Mouse (Mus musculus) heart, embryonic 10.5 days (tissue): ENCODE data around the gene Magi2. TPM values are rescaled to one million over a fixed set of nuclear protein-coding genes. Genes with fewer than 3 reads are reported as not detected.

ENCODE experiments used
- DNase-seq: peaks from one replicate; pipeline ENCODE4 v3.0.0-alpha.2; 2017; ENCODE audit warnings: low spot score
- H3K27ac ChIP-seq: fragments of 300-500 bp; sonication (generic); 2 replicates; pipeline ENCODE4 v1.5.1; 2016; ENCODE audit warnings: mild to moderate bottlenecking
- H3K27me3 ChIP-seq: fragments of 300-500 bp; sonication (generic); 2 replicates; pipeline ENCODE4 v1.6.1; 2016; ENCODE audit warnings: mild to moderate bottlenecking; ENCODE audit not compliant: poor library complexity, insufficient read depth, severe bottlenecking
- H3K36me3 ChIP-seq: fragments of 300-500 bp; sonication (generic); 2 replicates; pipeline ENCODE4 v1.6.1; 2016; ENCODE audit warnings: mild to moderate bottlenecking, moderate library complexity
- H3K4me1 ChIP-seq: fragments of 300-500 bp; sonication (generic); 2 replicates; pipeline ENCODE4 v1.6.1; 2016; ENCODE audit warnings: mild to moderate bottlenecking
- H3K4me3 ChIP-seq: fragments of 300-500 bp; sonication (generic); 2 replicates; pipeline ENCODE4 v1.5.1; 2016; ENCODE audit warnings: mild to moderate bottlenecking, moderate library complexity
- H3K9me3 ChIP-seq: fragments of 300-500 bp; sonication (generic); 2 replicates; pipeline ENCODE4 v1.6.1; 2016; ENCODE audit warnings: mild to moderate bottlenecking, moderate library complexity
- WGBS: fragments of 180-500 bp; shearing (Covaris S2); methylation state at CpG from one replicate; pipeline ENCODE4 v1.1.7; 2016; 5-methylcytosine and 5-hydroxymethylcytosine counted together
- polyA plus RNA-seq: library from polyadenylated mRNA; unstranded; fragments of >200 nt; fragmentation: Nextera tagmentation; extraction: Ambion mirVana; gene quantifications from 2 replicates; pipeline ENCODE4 v1.2.1, GENCODE M21; 2016

Magi2 gene
- polyA plus RNA-seq, 1 experiment from 2014 or later, result 1.8 TPM

DNA sequence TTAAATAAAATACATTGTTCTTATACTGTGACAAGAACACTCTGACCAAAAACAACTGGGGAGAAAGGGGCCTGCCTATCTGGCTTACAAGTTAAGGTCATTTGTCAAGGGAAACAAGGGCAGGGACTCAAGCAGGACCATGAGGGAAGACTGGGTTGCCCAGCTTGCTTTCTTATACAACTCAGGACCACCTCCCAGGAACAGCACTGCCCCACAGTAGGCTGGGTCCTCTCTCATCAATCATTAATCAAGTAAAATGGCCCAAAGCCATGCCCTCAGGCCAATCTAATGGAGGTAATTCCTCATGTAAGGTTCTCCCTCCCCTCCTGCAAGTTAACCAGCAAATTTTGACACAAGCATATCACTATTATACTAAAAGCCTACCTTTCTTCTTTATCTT lies 1349.4 kb downstream of the Magi2 start:
- no peak overlapping the region for H3K4me3 ChIP-seq
- no peak overlapping the region for H3K27ac ChIP-seq
- H3K27me3 ChIP-seq, result no peaks in the 10 kb centered on the region
- H3K4me1 ChIP-seq, result no peaks in the 10 kb centered on the region
- H3K9me3 ChIP-seq, result no peaks in the 10 kb centered on the region
- DNase-seq, result no peak
- no peaks in the 10 kb centered on the region for H3K36me3 ChIP-seq

DNA sequence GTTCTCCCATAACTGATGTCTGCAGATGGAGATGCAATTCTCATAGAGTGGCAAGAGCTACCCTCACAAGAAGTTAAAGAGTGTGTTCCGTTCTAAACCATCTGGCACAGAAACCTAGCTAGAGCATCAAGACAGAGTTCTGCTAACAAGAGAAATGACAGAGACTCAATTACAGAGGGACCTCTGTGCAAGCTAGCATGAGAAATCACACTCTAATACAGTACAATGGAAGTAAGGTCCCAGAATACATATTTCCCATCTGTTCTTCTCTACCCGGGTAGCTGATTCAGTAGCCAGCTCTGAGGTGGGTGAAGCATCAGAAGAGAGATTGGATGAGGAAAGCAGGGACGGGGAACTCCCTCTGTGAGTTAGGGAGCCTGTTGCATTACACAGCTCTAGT lies 1351.8 kb downstream of the Magi2 start:
- no peak overlapping the region for H3K4me3 ChIP-seq
- no peak overlapping the region for H3K27ac ChIP-seq
- no peaks in the 10 kb centered on the region for H3K9me3 ChIP-seq
- H3K36me3 ChIP-seq, result no peaks in the 10 kb centered on the region
- no peaks in the 10 kb centered on the region for H3K4me1 ChIP-seq
- 85% methylated on average over 3 of the region's 3 CpGs for WGBS
- no peak for DNase-seq
- no peaks in the 10 kb centered on the region for H3K27me3 ChIP-seq

DNA sequence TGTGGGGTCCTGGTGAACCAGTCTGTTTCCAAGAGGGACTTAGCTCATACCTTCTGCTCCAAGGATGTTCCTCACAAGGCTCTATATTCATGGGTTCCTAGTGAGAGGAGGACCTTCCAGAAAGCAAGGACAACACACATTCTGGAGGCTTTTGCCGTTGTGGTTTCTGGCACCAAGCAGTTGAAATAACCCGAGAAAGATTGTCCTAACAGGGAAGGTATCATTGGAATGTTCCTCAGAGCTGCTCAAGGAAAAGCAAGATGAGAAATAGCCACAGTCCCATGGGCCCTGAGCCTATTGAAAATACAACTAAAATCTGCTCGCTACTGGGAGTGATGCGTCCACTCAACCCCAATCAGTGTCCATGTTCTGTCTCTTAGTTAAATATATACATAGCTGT lies 1353.8 kb downstream of the Magi2 start:
- no peaks in the 10 kb centered on the region for H3K9me3 ChIP-seq
- no peaks in the 10 kb centered on the region for H3K36me3 ChIP-seq
- 89% methylated on average over 4 of the region's 4 CpGs for WGBS
- no peaks in the 10 kb centered on the region for H3K4me1 ChIP-seq
- H3K27me3 ChIP-seq, result no peaks in the 10 kb centered on the region
- no peak overlapping the region for H3K27ac ChIP-seq
- DNase-seq, result no peak
- H3K4me3 ChIP-seq, result no peak overlapping the region

DNA sequence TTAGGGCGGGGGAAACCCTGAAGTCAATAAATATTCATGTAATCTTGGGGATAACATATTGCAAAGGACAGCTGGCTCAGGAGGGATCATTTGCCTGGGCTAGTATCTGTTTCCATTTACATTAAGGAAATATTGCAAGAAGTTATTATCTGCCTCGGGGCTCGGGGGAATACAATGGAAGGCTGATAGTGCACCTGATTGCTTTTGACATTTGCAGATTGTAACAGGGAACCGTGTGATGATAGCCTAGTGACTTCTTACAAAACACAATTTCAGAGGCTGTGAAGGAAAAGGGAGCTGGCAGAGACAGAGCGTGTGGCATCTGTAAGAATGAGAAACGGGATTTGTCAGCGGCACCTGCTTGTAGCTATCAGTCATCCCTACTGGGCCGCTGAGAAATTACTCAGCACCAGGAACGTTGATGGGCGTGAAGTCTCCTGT lies 1356.2 kb downstream of the Magi2 start:
- no peak for DNase-seq
- H3K9me3 ChIP-seq, result no peaks in the 10 kb centered on the region

DNA sequence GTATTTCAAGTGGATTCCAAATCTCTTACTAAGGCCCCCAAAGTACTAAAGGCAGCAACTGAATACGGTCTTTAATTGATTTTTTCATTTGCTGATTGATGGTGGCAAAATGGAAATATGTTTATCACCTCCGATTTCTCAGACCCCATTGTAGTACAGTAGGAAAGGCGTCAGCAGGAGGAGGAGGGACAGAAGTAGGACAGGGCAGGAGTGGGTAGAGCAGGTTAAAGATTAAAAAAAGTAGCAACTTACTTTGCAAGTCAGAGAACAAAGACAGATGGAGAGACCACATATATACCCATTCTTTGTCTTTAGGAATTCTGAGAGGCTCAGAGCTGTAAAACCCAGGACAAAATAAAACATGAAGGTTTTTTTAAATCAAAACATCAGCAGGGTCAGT lies 1356.8 kb downstream of the Magi2 start:
- Histone ChIP-seq H3K4me1 (no peaks in the 10 kb centered on the region), H3K9me3 (no peaks in the 10 kb centered on the region), H3K4me3 (no peak overlapping the region), H3K27me3 (no peaks in the 10 kb centered on the region), H3K27ac (no peak overlapping the region), H3K36me3 (no peaks in the 10 kb centered on the region)
- 61% methylated on average over 3 of the region's 3 CpGs for WGBS
- DNase-seq, result no peak

More for the DNA sequence above, 1356.2 kb downstream of the Magi2 start:
- H3K4me3 ChIP-seq, result no peak overlapping the region
- H3K27me3 ChIP-seq, result no peaks in the 10 kb centered on the region
- no peaks in the 10 kb centered on the region for H3K36me3 ChIP-seq
- H3K4me1 ChIP-seq, result no peaks in the 10 kb centered on the region
- 39% methylated on average over 10 of the region's 10 CpGs for WGBS
- H3K27ac ChIP-seq, result no peak overlapping the region

DNA sequence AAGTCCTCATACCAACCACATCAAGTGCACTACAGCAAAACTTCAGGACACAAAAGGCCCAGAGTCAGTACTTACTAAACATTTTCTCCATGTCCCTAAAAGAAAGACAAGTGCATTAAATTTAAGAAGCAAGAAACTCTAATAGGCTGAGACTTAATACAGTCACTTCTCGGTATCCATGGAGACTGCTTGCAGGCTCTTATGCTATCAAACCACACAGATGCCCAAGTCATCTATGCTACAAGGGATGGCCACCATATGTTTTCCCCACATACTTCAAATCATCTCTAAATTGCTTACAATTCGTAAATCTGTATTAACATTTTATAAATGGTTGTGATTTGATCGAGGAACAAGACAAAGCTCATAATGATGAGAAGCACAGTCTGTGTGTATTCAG lies 1357.9 kb downstream of the Magi2 start:
- no peak overlapping the region for H3K27ac ChIP-seq
- no peak for DNase-seq
- no peaks in the 10 kb centered on the region for H3K36me3 ChIP-seq
- 85% methylated on average over 3 of the region's 3 CpGs for WGBS
- H3K4me3 ChIP-seq, result no peak overlapping the region
- H3K4me1 ChIP-seq, result no peaks in the 10 kb centered on the region
- H3K9me3 ChIP-seq, result no peaks in the 10 kb centered on the region
- H3K27me3 ChIP-seq, result no peaks in the 10 kb centered on the region

DNA sequence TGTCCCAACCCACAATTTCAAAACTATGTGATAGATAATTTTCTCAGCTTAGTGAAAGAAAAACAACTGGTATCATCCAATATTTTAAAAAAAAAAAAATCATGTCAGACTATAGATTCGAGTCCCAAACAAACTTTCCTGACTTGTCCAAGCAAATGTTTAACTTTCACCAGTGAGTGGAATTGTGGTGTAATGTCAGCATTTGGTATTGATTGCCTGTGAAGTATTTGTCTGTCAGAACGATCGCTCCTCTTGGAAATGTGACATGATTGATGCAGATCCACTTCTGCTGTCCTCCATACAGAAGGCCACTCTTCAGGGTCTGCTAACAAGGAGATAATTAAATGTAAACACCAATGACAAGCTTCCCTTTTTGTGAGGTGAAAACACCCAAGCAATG lies 1362.9 kb downstream of the Magi2 start:
- Histone ChIP-seq H3K27me3 (no peaks in the 10 kb centered on the region), H3K4me1 (no peaks in the 10 kb centered on the region), H3K36me3 (no peaks in the 10 kb centered on the region), H3K9me3 (no peaks in the 10 kb centered on the region), H3K27ac (no peak overlapping the region), H3K4me3 (no peak overlapping the region)
- DNase-seq, result no peak
- 58% methylated on average over 3 of the region's 3 CpGs for WGBS

DNA sequence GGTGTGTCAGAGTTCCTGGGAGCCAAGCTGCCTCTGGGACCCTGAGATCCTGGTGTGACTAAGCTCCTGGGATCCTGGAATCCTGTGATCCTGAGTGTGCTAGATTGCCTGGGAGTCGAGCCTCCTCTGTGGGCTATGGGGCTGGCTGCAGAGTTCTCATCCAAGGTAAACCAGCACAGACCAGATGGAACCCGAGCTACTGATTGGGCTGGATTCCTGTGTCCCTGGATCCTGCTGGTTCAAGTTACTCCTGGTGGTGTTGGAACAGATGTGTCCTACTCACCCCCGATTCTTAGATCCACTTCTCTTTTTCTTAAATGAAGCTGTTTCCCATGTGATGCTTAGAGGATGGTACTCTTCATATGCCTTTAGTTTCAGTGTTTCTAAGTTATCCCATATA lies 1371.4 kb downstream of the Magi2 start:
- no peaks in the 10 kb centered on the region for H3K9me3 ChIP-seq
- no peak overlapping the region for H3K27ac ChIP-seq
- no peaks in the 10 kb centered on the region for H3K36me3 ChIP-seq
- WGBS, result 71% methylated on average over 3 of the region's 3 CpGs
- DNase-seq, result no peak
- H3K4me1 ChIP-seq, result no peaks in the 10 kb centered on the region
- no peak overlapping the region for H3K4me3 ChIP-seq
- H3K27me3 ChIP-seq, result no peaks in the 10 kb centered on the region

DNA sequence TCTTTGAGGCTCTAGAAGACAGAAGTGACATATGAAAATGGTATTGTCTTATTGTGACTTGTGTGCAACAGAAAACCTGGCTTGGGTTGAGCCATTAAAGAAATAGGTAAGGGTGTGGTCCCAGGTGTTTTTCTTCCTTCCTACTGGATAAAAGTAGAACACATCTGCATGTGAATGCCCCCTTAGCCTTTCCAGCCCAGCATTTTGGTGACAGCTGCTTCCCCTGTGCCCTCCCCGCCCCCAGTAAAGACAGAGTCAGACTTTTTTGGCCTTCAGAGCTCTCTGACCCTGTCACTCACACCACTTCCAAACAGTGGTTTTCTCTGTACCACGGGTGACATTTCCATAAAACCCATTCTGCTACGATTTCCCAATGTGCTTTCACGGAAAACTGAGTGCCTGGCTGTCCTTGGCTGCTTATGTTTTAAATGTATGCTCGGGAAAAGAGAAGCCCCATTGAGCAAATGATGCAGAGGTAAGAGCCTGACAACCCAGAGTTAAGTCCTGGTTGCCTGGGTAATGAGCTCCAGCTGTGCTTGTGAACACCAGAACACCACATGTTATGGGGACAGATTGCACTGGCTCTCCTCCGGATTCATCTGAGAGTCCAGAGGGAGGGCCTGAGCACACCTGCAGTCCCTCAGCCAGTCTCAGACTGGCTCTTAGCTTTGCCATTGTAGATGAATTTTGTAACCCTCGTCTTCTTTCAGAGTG lies 1377.1 kb downstream of the Magi2 start:
- no peaks in the 10 kb centered on the region for H3K9me3 ChIP-seq
- H3K4me3 ChIP-seq, result no peak overlapping the region
- H3K27me3 ChIP-seq, result no peaks in the 10 kb centered on the region
- DNase-seq, result no peak
- 45% methylated on average over 7 of the region's 7 CpGs for WGBS
- no peaks in the 10 kb centered on the region for H3K4me1 ChIP-seq
- H3K27ac ChIP-seq, result no peak overlapping the region
- no peaks in the 10 kb centered on the region for H3K36me3 ChIP-seq

DNA sequence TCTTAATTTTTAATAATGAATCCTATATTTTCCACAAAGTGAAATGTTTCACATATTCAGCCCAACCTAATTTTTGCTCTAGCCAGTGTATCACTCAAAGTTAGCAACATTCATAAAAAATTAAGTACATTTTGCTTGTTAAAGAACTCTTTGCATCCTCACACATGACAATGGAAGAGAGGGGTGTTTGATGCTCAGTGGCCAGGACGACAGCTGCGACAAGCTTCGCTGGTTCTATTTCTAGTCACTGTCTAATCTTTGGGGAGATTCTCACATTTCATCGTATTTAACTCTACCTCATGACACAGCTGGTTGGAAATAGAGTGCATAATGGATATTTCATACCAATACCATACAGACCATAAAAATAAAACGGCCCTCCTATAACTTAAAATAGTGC lies 1379.7 kb downstream of the Magi2 start:
- Histone ChIP-seq H3K27ac (no peak overlapping the region), H3K4me3 (no peak overlapping the region), H3K27me3 (no peaks in the 10 kb centered on the region), H3K9me3 (no peaks in the 10 kb centered on the region), H3K4me1 (no peaks in the 10 kb centered on the region), H3K36me3 (no peaks in the 10 kb centered on the region)
- 82% methylated on average over 5 of the region's 5 CpGs for WGBS
- DNase-seq, result no peak

DNA sequence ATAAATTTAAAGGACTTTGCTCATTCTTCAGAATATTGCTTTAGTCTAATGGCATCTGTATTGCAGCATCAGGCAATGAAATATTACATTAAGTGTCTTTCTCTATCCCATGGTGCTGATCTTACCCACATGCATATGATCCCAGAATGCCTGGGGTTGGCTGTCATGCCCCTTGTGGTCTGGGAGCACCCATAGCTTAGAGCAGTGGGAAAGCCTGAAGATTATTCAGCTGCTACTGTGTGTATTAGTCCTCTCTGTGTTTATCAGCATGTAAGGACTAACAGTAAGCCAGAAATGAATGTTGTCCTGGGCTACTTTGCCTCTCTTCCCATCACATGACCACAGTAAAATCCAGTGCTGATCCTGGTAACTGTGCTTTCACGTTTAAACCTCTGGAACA lies 1380.7 kb downstream of the Magi2 start:
- Histone ChIP-seq H3K36me3 (no peaks in the 10 kb centered on the region), H3K9me3 (no peaks in the 10 kb centered on the region), H3K27me3 (no peaks in the 10 kb centered on the region), H3K4me3 (no peak overlapping the region), H3K27ac (no peak overlapping the region), H3K4me1 (no peaks in the 10 kb centered on the region)
- 72% methylated on average over 1 of the region's 1 CpGs for WGBS
- DNase-seq, result no peak

DNA sequence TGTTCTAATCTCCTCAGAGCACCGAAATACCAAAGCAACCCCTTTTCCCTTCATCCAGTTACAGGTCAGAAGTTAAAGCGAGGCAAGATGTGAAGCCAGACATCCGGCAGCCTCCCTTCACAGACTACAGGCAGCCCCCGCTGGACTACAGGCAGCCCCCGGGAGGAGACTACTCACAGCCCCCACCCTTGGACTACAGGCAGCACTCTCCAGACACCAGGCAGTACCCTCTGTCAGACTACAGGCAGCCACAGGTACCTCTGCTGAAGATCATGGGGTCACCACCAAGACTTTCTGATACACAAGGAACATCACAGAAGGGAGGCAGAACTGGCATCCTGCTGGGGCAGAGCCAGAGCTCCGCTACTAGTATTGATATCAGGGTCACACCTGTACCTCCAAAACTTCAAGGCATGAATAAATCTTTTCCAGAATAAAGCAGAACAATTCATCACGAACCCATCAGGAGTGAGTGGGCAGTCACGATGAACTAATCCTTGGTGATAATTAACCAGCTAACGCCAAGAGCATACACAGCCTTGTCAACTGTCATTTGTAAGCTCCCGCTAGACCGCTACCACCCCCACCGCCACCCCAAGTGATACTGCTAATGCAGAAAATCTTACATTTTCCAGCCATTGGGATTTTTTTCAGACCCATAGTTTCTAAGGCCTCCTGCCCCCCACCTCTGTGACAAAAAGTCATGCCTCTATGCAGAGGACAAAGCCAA lies 1382.5 kb downstream of the Magi2 start:
- H3K4me3 ChIP-seq, result no peak overlapping the region
- no peak overlapping the region for H3K27ac ChIP-seq
- no peaks in the 10 kb centered on the region for H3K4me1 ChIP-seq

DNA sequence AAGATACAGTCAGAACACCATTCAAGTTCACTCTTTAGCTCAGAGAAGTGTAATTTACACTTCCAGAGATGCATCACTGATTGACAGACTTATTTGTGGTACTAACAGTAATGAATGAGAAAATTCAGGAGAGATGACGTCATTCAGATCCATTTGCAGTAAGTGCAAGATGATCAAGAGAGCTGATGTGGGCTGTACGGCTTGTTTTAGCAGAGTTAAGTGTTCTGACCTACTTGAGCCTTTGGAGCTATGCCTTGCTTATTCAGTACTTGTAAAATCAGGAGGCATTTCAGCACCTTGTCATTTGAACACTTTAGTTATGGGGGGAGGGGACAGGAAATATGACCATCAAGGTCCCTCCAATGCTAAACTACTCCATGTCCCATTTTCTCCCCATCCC lies 1383.8 kb downstream of the Magi2 start:
- no peaks in the 10 kb centered on the region for H3K36me3 ChIP-seq
- no peak for DNase-seq
- H3K27me3 ChIP-seq, result no peaks in the 10 kb centered on the region
- no peak overlapping the region for H3K4me3 ChIP-seq
- WGBS, result 58% methylated on average over 2 of the region's 2 CpGs
- no peak overlapping the region for H3K27ac ChIP-seq
- H3K9me3 ChIP-seq, result no peaks in the 10 kb centered on the region
- no peaks in the 10 kb centered on the region for H3K4me1 ChIP-seq

More for the DNA sequence above, 1382.5 kb downstream of the Magi2 start:
- DNase-seq, result no peak
- Histone ChIP-seq H3K27me3 (no peaks in the 10 kb centered on the region), H3K9me3 (no peaks in the 10 kb centered on the region), H3K36me3 (no peaks in the 10 kb centered on the region)
- WGBS, result 86% methylated on average over 12 of the region's 12 CpGs
